ENCODE assay signal across 10 mouse cellular contexts in the genomic region with DNA sequence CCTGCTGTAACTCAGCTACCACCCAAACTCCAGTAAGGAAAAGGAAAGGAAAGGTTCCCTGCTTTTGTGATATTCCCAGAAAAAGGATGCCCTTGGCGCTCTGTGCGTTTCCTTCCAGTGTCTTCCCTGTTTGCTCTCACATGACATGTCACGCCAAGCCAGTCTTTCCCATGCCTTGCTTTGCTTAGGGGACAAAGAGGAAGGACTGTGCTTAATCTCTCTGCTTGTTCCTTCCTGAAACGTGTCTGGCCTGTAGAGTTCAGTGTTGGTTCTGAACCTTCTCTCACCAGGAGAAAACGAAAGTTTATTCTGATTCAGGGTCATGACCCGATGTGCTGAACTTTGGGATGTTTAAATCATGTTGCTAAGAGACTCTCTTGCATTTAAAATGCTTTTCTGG. TPM values are rescaled to one million over a fixed set of nuclear protein-coding genes. Genes with fewer than 3 reads are reported as not detected.
A peak's percentile ranks its signal among the peaks of the same experiment; 100 is the strongest.
DNase-seq lines count a peak whose midpoint lies in the region; ATAC-seq and TF ChIP-seq lines count a peak whose summit lies in the region.
"Had no signal": no experiment of that assay in that cellular context is flagged by ENCODE, and none has a peak within 500 bp of the region (broad histone marks: within the 10 kb centered on the region; RNA-seq: fewer than 3 reads in every experiment).

No protein-coding gene starts in this region.

- peaks cover 8% of the 10 kb centered on the region for H3K4me1 ChIP-seq in kidney, embryonic 16.5 days (ENCODE audit: insufficient read depth, low read length)
- peaks cover 4% of the 10 kb centered on the region; the same call in 1 of the 2 replicates for H3K4me1 ChIP-seq in kidney, postnatal 0 days (replicated peaks; ENCODE audit: insufficient read depth, low read length)
- no peaks in the 10 kb centered on the region for H3K4me1 ChIP-seq in hindbrain, postnatal 0 days (ENCODE audit: insufficient read depth, low read length)
- H3K4me1 ChIP-seq: neural tube, embryonic 15.5 days had no signal

- no peak overlapping the region for H3K9ac ChIP-seq in kidney, embryonic 16.5 days (replicated peaks; ENCODE audit: low read length)
- no peak overlapping the region for H3K9ac ChIP-seq in kidney, postnatal 0 days (ENCODE audit: low read depth, low read length)
- no peak overlapping the region for H3K9ac ChIP-seq in hindbrain, postnatal 0 days (replicated peaks; ENCODE audit: low read length)
- H3K9ac ChIP-seq: limb, embryonic 15.5 days; neural tube, embryonic 15.5 days had no signal

- H3K4me2 ChIP-seq in kidney, embryonic 16.5 days (replicated peaks; ENCODE audit: low read depth, low read length): no peak overlapping the region
- H3K4me2 ChIP-seq in kidney, postnatal 0 days (ENCODE audit: low read length): no peak overlapping the region
- no peak overlapping the region for H3K4me2 ChIP-seq in hindbrain, postnatal 0 days (ENCODE audit: low read depth, low read length)
- H3K4me2 ChIP-seq: limb, embryonic 15.5 days; neural tube, embryonic 15.5 days had no signal

- no peak overlapping the region for H3K4me3 ChIP-seq in kidney, embryonic 16.5 days (ENCODE audit: low read length)
- no peak overlapping the region for H3K4me3 ChIP-seq in kidney, postnatal 0 days (replicated peaks; ENCODE audit: low read depth, low read length)
- no peak overlapping the region for H3K4me3 ChIP-seq in hindbrain, postnatal 0 days (ENCODE audit: low read length)
- H3K4me3 ChIP-seq: limb, embryonic 15.5 days; neural tube, embryonic 15.5 days had no signal

- no peaks in the 10 kb centered on the region for H3K36me3 ChIP-seq in kidney, embryonic 16.5 days (ENCODE audit: insufficient read depth, low read length)
- no peaks in the 10 kb centered on the region for H3K36me3 ChIP-seq in kidney, postnatal 0 days (ENCODE audit: insufficient read depth, low read length)
- no peaks in the 10 kb centered on the region for H3K36me3 ChIP-seq in hindbrain, postnatal 0 days (ENCODE audit: insufficient read depth, low read length)
- H3K36me3 ChIP-seq: limb, embryonic 15.5 days; neural tube, embryonic 15.5 days had no signal

- no peaks in the 10 kb centered on the region for H3K27me3 ChIP-seq in kidney, embryonic 16.5 days (ENCODE audit: insufficient read depth, low read length)
- H3K27me3 ChIP-seq in kidney, postnatal 0 days (ENCODE audit: insufficient read depth, low read length): no peaks in the 10 kb centered on the region
- H3K27me3 ChIP-seq in hindbrain, postnatal 0 days (ENCODE audit: insufficient read depth, low read length): no peaks in the 10 kb centered on the region
- H3K27me3 ChIP-seq: limb, embryonic 15.5 days; neural tube, embryonic 15.5 days had no signal

- H3K27ac ChIP-seq in kidney, embryonic 16.5 days (ENCODE audit: low read length): no peak overlapping the region; the same call in 1 of the 2 replicates
- peak overlapping the region; percentile 36; the same call in 1 of the 2 replicates for H3K27ac ChIP-seq in kidney, postnatal 0 days
- H3K27ac ChIP-seq in hindbrain, postnatal 0 days: no peak overlapping the region
- H3K27ac ChIP-seq: limb, embryonic 15.5 days; neural tube, embryonic 15.5 days had no signal

- peak; percentile 75 for DNase-seq in kidney, adult 11 months
- peak; percentile 83 for DNase-seq in heart, adult 8-10 months (ENCODE audit: low spot score)
- peak; percentile 60 for DNase-seq in kidney, postnatal 0 days (ENCODE audit: low spot score)
- DNase-seq in lung, postnatal 36 days: peak; percentile 81
- no peak for DNase-seq in frontal cortex, postnatal 14 days (ENCODE audit: low spot score in 2 of 2)
- DNase-seq in cerebellum, adult 11 months: no peak
- DNase-seq in hindbrain, postnatal 0 days (ENCODE audit: low spot score): no peak

- 59% methylated on average over 6 of the region's 6 CpGs for WGBS in kidney, embryonic 16.5 days
- WGBS in kidney, postnatal 0 days: 58% methylated on average over 6 of the region's 6 CpGs
- WGBS in hindbrain, postnatal 0 days: 59% methylated on average over 6 of the region's 6 CpGs

- no peak for TF ChIP-seq CTCF in kidney, postnatal 0 days (IDR thresholded peaks at IDR 0.05; ENCODE audit: low read depth)
- TF ChIP-seq CTCF in hindbrain, postnatal 0 days (IDR thresholded peaks at IDR 0.05; ENCODE audit: low read depth): no peak

- ATAC-seq in kidney, embryonic 16.5 days (ENCODE audit: low FRiP score, low TSS enrichment): no peak; the same call in 1 of the 2 replicates
- no peak for ATAC-seq in kidney, postnatal 0 days (replicated peaks; ENCODE audit: low FRiP score, low read depth)
- ATAC-seq in hindbrain, postnatal 0 days: no peak

- H3K9me3 ChIP-seq in kidney, embryonic 16.5 days (ENCODE audit: low read length): no peaks in the 10 kb centered on the region
- H3K9me3 ChIP-seq in kidney, postnatal 0 days (replicated peaks; ENCODE audit: low read length): no peaks in the 10 kb centered on the region
- H3K9me3 ChIP-seq in hindbrain, postnatal 0 days (ENCODE audit: low read length): no peaks in the 10 kb centered on the region
- H3K9me3 ChIP-seq: limb, embryonic 15.5 days; neural tube, embryonic 15.5 days had no signal

RNA-seq across cellular contexts. Expression of gene Acer2, which starts 28.2 kb away (rescaled TPM):
- polyA plus RNA-seq in kidney, embryonic 16.5 days (2015; fragmentation: Nextera tagmentation; extraction: Ambion mirVana): 40.6 and 42.3 TPM in 2 replicates
- 10 to 100 TPM; 15.3 to 17.8 (median 17.6) TPM for total RNA-seq in heart, adult 8-10 months (2022)
- polyA plus RNA-seq in kidney, postnatal 0 days (2015; fragmentation: Nextera tagmentation; extraction: Ambion mirVana): 47.9 and 55.5 TPM in 2 replicates
- 8.7 and 9.6 TPM in 2 replicates for total RNA-seq in hindbrain, postnatal 0 days (2014; rRNA removed)
- polyA plus RNA-seq in hindbrain, postnatal 0 days (2015; fragmentation: Nextera tagmentation; extraction: Ambion mirVana): 8.9 and 9.5 TPM in 2 replicates

RNA-seq across cellular contexts. Expression of gene Rps6, which starts 45.1 kb away (rescaled TPM):
- polyA plus RNA-seq in kidney, embryonic 16.5 days (2015; fragmentation: Nextera tagmentation; extraction: Ambion mirVana): 606 and 725 TPM in 2 replicates
- total RNA-seq in heart, adult 8-10 months (2022): 100 to 1,000 TPM; 483 to 550 (median 520) TPM
- 781 TPM in 2 replicates for polyA plus RNA-seq in kidney, postnatal 0 days (2015; fragmentation: Nextera tagmentation; extraction: Ambion mirVana)
- 805 and 881 TPM in 2 replicates for total RNA-seq in hindbrain, postnatal 0 days (2014; rRNA removed)
- polyA plus RNA-seq in hindbrain, postnatal 0 days (2015; fragmentation: Nextera tagmentation; extraction: Ambion mirVana): 338 and 363 TPM in 2 replicates

Comparison
In these comparisons a context has a peak if more than half of its experiments do, and no peak if none do; other contexts are left out.
1. DNase-seq: peak in kidney, adult 11 months (single experiment), heart, adult 8-10 months (single experiment), kidney, postnatal 0 days (single experiment) and lung, postnatal 36 days (single experiment); none in frontal cortex, postnatal 14 days (0 of 2), cerebellum, adult 11 months (single experiment) and hindbrain, postnatal 0 days (single experiment).